ENCODE assay signal across 7 mouse cellular contexts in genomic region chr13:53309661-53310160, GRCm38 (mm10). TPM values are rescaled to one million over a fixed set of nuclear protein-coding genes. Genes with fewer than 3 reads are reported as not detected.
DNase-seq lines count a peak whose midpoint lies in the region; ATAC-seq lines count a peak whose summit lies in the region.

No protein-coding gene starts in this region.

- 0 out of 2 replicates have a peak overlapping the region, but pooled peaks have one; percentile 20 for H3K9ac ChIP-seq in lung, embryonic 15.5 days

- peaks cover 27% of the 10 kb centered on the region for H3K4me1 ChIP-seq in forebrain, embryonic 10.5 days
- peaks cover 23% of the 10 kb centered on the region for H3K4me1 ChIP-seq in lung, embryonic 15.5 days

- peak overlapping the region; percentile 47 for H3K4me3 ChIP-seq in forebrain, embryonic 10.5 days
- H3K4me3 ChIP-seq in lung, embryonic 15.5 days = peak overlapping the region; percentile 22

- intact Hi-C loops in heart, postnatal 36 days (cut with DNase I) = no loop called here

- peak overlapping the region; percentile 83 for H3K27ac ChIP-seq in forebrain, embryonic 10.5 days
- peak overlapping the region; percentile 77 for H3K27ac ChIP-seq in lung, embryonic 15.5 days

- peaks cover 15% of the 10 kb centered on the region for H3K27me3 ChIP-seq in forebrain, embryonic 10.5 days (ENCODE audit: poor library complexity, severe bottlenecking)
- no peaks in the 10 kb centered on the region for H3K27me3 ChIP-seq in lung, embryonic 15.5 days

- H3K9me3 ChIP-seq in forebrain, embryonic 10.5 days = no peaks in the 10 kb centered on the region
- H3K9me3 ChIP-seq in lung, embryonic 15.5 days = no peaks in the 10 kb centered on the region

- ATAC-seq in lung, embryonic 15.5 days (ENCODE audit: borderline replicate concordance, extremely low read depth, low FRiP score, low TSS enrichment) = peak; percentile 74; the same call in 1 of the 2 replicates
- no peak for ATAC-seq in granulocyte monocyte progenitor cell, adult 5-6 weeks (replicated peaks; ENCODE audit: poor library complexity, severe bottlenecking)

- peak; percentile 71 for DNase-seq in brain, adult 2 months (ENCODE audit: low read depth, low spot score)
- DNase-seq in forebrain, embryonic 10.5 days (ENCODE audit: extremely low spot score, low spot score) = peak; percentile 70
- peak; percentile 12 to 22 for DNase-seq in heart, postnatal 36 days
- peak; percentile 10 to 53 for DNase-seq in layer of hippocampus, adult 18-20 months (ENCODE audit: low spot score in 2 of 2)
- DNase-seq in right cerebral cortex, adult 18-20 months = peak; percentile 39

- 4% methylated on average over 15 of the region's 15 CpGs for WGBS in forebrain, embryonic 10.5 days
- WGBS in lung, embryonic 15.5 days = under 1% methylated on average over 15 of the region's 15 CpGs

- peak overlapping the region; percentile 60 for H3K4me2 ChIP-seq in lung, embryonic 15.5 days

- no peaks in the 10 kb centered on the region for H3K36me3 ChIP-seq in forebrain, embryonic 10.5 days (replicated peaks)
- no peaks in the 10 kb centered on the region for H3K36me3 ChIP-seq in lung, embryonic 15.5 days

RNA-seq across cellular contexts. Expression of gene Ror2, which starts 23.8 kb away (rescaled TPM):
- polyA plus RNA-seq in forebrain, embryonic 10.5 days (2016; fragmentation: Nextera tagmentation; extraction: Ambion mirVana) = 17.1 and 18.1 TPM in 2 replicates
- 1 to 10 TPM; 1.3 to 1.9 TPM for total RNA-seq in heart, postnatal 36 days (2021)
- under 1 TPM; 0.57 to 0.91 TPM for total RNA-seq in layer of hippocampus, adult 18-20 months (2021)
- polyA plus RNA-seq in lung, embryonic 15.5 days (2015; fragmentation: Nextera tagmentation; extraction: Ambion mirVana) = 17.1 and 17.6 TPM in 2 replicates
- not detected in 2 replicates for total RNA-seq in granulocyte monocyte progenitor cell, adult 5-6 weeks (2014; fragmentation: Nextera tagmentation)
- total RNA-seq in granulocyte monocyte progenitor cell, adult 5-6 weeks (2017) = not detected in 2 replicates

Comparison
In these comparisons a context has a peak if more than half of its experiments do, and no peak if none do; other contexts are left out.
1. DNase-seq: peak in every context shown above with its lines; median percentile 71 in brain, adult 2 months; 70 in forebrain, embryonic 10.5 days; 39 in right cerebral cortex, adult 18-20 months; 32 in layer of hippocampus, adult 18-20 months; 17 in heart, postnatal 36 days.